Mouse (Mus musculus): ENCODE measurements at regions not wholly inside any gene's neighbourhood (a gene's known extent, or its start where the extent isn't known, plus 50 kb on each side); places are given as distances from the start of the nearest gene placed in this dataset.
A peak's percentile ranks its signal among the peaks of the same experiment; 100 is the strongest.

GRCm38 (mm10) chr5:83533901-83534300 lies 178.9 kb upstream of the Tecrl start:
- no peak for DNase-seq (ENCODE audit: low read depth, low spot score)

GRCm38 (mm10) chr5:83518661-83519060 lies 163.7 kb upstream of the Tecrl start:
- peak; percentile 9 for DNase-seq (ENCODE audit: low read depth, low spot score)

GRCm38 (mm10) chr5:83484135-83484534 lies 129.1 kb upstream of the Tecrl start:
- peak; percentile 18 for DNase-seq (ENCODE audit: low read depth, low spot score)

GRCm38 (mm10) chr5:83440259-83440658 lies 85.3 kb upstream of the Tecrl start:
- peak; percentile 13 for DNase-seq (ENCODE audit: low read depth, low spot score)

- DNase-seq (ENCODE audit: low read depth, low spot score), result no peak
Measured at GRCm38 (mm10) chr5:83436510-83436909, 81.5 kb upstream of the Tecrl start.

- DNase-seq (ENCODE audit: low read depth, low spot score), result no peak
Measured at GRCm38 (mm10) chr5:83421708-83422107, 66.7 kb upstream of the Tecrl start.

- DNase-seq (ENCODE audit: low read depth, low spot score), result no peak
Measured at GRCm38 (mm10) chr5:83410221-83410620, 55.2 kb upstream of the Tecrl start.

GRCm38 (mm10) chr5:83405266-83405954 lies 50.4 kb upstream of the Tecrl start:
- no peak for DNase-seq (ENCODE audit: low read depth, low spot score)
